Mouse (Mus musculus) G1E-ER4 (cell line): ENCODE data around the gene Rab31. TPM values are rescaled to one million over a fixed set of nuclear protein-coding genes. Genes with fewer than 3 reads are reported as not detected.

Source experiments
- GATA1 ChIP-seq: IDR thresholded peaks from one replicate; pipeline ENCODE4 v1.8.0; 2012; ENCODE audit warnings: low read length, inconsistent platforms
- polyA plus RNA-seq: library from polyadenylated mRNA; stranded (reverse); fragments of >175 nt; gene quantifications from 2 replicates; pipeline ENCODE4 v1.2.3, GENCODE M21; 2012

Gene Rab31
- polyA plus RNA-seq: 0.01 and 0.09 TPM in 2 replicates

DNA sequence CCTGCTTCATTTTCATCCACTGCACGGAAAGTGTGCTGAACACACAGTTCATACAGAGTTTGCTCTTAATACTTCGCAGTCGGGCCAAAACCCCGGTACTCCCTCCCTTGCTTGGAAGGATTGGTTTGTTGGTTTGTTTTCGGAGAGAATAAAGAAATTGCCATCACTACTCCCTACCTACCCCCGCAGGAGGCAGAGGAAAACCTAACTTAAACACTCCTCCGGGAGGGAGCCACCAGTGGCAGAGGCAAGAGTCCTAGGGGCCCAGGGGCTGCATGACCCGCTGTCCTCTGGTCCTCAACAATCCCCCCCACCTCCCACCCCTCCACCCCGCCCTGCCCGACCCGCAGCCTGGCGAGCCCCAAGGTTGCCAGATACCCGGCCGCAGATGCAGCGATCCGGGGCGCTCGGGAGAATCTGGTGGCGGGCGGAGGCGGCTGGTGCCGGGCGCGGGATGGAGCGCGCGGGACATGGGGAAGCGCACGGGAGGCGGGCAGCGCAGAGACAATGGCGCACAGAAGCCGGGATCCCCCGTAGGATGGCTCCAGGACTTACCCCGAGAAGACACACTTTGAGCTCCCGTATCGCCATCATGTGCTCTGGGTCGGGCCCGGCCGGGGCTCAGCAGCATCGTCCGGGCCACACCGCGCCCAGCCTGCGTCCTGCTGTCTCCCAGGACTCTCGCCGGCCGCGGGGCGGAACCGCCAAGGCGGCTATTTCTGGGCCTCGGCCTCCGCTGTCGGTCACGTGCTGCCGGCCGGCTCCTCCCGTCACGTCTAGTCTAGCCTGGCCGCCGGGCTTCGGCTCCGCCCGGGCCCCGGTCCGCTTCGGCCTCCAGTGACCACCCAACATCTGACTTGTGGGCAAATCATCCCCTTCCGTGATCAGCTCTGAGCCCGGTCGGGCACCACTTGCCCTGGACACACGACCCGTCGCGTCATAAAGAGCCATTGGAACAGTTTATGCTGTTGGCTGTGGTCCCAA lies at the start of gene Rab31:
Gene Rab31 (minus strand): TSS at position 802 of the 984 bp plus-strand sequence.
- no peak for TF ChIP-seq GATA1

DNA sequence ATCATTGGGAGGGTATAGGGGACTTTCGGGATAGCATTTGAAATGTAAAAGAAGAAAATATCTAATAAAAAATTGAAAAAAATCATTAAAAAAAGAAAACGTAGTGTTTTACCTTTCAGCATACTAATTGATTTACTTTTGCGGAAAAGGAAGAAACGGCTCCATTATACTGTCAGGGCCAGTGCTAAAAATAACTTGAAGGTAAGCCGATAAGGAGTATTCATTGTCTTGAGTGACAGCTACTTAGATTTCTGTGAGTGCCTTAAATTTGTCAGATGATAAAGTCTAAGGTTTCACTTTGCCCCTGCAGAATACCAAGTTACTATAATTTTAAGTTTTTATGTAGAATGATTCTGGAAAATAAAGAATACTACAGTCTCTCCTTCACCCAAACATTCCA lies 47.6 kb upstream of the Rab31 start:
- no peak for TF ChIP-seq GATA1

DNA sequence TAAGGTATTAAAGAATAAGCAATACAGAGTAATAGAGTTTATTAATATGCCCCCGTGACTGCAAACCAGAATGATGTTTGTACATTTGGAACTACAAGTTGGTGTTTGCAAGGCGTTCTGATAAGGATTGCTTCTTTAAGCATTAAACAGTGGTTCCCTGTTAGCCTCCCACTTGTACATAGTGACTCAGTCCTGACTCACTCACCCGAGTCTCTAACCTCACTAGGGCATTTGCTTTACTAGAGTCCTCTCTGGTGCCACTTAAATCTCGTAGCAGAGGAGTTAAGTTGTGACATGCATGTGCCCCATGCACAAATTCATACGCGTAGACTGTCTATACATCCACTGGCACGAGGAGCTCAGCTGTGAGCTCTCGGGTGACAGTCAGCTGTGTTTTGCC lies 41.2 kb upstream of the Rab31 start:
- no peak for TF ChIP-seq GATA1

DNA sequence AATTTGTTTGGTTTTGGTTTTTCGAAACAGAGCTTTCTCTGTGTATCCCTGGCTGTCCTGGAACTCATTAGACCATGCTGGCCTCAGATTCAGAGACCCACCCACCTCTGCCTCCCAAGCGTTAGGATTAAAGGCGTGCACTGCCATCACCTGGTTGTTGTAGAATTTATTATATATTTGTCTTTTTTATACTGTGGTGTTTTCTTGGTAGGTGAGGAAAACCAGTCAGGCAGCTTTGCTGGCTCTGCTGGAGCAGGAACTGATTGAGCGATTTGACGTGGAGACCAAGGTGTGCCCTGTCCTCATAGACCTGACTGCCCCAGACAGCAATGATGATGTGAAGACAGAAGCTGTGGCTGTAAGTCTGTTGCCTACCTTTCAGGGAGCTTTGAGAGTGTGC lies 38.5 kb upstream of the Rab31 start:
- TF ChIP-seq GATA1: no peak

DNA sequence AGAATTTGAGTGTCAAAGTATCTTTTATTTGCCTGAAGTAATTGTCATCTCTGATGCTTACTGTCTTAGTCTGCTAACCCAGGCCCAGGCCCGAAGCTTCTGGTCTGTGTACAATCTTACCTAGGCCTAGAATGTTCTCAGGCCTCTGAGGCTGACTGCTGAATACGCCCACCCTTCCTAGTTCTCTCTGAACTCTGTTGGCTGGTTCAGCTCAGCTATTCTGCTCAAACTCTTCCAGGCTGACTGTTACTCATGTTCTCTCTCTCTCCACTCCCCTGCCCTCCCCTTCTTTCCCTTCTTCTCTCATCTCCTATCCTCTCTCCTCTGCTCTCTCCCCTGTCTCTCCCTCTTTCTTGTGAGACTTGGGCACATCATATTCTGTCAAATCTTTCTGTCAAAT lies 33.9 kb upstream of the Rab31 start:
- TF ChIP-seq GATA1: no peak

DNA sequence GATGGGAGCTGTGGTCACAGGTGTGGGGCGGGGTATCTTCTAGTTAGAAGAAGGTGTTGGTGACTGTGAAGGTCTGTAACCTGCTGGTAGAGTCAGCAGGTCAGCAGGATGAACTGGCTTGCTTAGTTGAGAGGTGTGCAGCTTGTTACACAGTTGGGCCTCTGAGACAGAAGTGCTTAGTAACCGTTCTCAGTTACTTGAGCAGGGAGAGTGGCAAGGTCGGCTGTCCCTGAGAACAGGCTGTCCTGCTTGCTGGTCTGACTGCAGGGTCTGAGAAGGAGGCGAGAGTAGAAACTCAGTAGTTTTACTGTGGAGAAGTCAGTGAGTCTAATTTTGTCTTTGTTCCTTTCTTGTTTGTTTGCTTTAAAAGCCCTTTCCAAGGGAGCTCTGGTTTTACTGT lies 33.4 kb upstream of the Rab31 start:
- no peak for TF ChIP-seq GATA1

DNA sequence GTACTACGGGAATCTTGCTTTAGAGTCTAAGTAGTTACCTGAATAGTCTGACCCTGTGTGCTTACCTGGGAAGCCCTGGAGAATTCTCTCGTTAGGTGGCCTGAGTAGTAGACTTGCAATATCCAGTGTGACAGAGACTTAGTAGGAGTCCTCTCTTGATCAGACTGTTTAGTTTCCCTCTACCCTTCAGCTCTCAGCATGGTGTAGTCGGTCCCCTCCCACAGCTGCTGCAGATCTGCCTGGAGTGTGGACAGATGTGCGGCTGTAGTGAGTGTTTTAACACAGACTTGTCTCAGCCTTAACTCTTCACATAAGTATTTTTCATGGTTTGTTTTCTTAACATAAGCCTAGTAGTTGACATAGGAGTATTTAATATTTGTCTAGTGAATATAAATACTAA lies 29.5 kb upstream of the Rab31 start:
- TF ChIP-seq GATA1: no peak

DNA sequence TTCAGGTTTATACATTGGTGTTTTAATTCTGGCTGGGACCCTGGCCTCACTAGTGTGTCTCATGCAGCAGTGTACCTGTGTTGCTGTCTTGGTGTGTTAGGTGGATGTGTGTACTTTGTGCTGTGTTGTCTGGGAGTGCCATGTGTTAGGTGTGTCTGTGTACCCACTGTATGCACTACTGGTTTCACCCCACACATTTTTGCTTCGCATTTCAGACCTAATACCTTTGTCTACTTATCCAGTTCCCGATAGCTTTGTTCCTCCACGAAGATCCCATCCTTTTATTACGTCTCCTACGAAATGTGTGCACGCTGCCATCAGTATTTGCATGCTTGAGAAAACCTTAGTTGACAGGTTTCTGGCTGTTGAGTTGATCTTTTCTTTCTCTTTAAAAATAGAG lies 27.9 kb upstream of the Rab31 start:
- no peak for TF ChIP-seq GATA1

DNA sequence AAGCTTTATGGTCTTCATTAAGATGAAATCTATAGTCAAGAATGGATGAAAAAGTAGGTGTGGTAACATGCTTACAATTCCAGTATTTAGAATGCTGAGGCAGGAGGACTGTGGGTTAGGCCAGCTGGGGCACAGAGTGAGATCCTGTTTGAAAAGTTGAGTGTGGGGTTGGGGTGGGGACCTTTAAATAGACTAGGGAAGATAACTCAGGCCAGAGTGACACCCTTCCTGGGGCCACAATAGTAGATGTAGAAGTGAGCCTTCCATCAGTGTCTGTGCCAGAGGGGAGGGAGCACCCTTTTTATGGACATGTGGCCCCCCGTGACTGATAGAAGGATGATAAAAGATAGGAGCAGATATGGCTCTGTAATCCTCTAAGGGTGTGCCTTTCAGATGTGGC lies 26.8 kb upstream of the Rab31 start:
- no peak for TF ChIP-seq GATA1

DNA sequence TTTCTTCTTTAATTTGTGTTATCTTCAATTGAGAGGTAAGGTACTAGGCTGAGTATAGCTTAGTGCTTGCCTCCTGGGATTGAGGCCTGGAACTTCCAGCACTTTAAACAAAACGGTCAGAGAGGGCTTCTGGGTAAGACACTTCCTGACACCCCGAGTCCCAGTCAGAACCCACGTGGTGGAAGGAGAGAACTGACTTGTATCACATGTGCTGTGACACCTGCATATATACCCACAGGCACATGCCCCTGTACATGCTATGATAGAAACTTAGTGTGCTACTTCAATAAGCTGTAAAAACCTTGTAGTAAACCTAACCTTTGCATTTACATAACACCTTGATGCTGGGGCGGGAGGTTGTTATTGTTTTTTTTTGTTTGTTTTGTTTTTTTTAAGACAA lies 25.9 kb upstream of the Rab31 start:
- no peak for TF ChIP-seq GATA1

DNA sequence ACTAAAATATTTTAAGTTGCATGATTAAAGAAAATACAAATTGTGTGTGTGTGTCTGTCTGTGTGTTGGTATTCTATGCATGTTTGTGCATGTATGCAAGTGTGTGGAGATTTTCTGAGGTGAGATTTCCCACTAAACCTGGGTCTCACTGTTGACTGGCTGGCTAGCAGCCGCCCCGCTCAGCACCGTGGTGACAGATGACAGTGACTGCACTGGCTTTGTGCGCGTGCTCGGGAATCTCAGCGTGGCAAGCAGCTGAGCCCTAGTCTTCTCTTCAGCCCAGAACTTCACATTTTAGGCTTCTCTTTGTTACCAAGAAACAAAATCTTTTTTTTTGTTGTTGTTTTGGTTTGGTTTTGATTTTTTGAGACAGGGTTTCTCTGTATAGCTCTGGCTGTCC lies 23.5 kb upstream of the Rab31 start:
- no peak for TF ChIP-seq GATA1

DNA sequence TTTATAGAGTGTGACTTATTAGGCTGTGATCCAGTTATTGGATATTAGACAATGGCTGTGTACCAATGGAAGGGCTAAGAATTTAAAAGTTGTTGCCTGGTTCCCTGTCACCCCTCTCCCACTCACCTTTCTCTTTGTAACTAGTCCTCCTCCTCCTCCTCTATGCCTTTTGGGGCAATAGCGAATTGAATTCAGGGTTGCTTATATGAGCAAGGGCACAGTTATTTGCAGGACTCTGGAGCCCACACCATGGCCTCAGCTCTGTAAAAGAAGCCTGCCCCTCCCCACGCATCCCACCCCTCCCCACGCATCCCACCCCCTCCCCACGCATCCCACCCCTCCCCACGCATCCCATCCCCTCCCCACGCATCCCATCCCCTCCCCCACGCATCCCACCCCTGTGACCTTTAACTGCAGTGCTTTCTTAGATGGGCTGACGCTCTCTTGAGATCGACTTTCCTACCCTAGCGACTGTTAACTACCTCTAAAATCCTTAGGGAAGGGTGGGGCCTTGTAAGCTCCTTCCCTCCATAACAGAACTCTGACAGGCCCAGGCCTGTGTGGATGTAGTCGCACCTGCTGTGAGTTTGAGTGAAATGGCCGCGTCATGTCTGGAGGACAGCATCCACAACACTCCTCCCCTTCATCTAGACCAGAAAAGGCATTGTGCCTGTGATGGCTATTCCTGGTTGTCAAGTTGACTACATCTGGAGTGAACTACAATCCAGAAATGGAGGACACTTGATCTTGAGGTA lies 21.7 kb upstream of the Rab31 start:
- no peak for TF ChIP-seq GATA1

DNA sequence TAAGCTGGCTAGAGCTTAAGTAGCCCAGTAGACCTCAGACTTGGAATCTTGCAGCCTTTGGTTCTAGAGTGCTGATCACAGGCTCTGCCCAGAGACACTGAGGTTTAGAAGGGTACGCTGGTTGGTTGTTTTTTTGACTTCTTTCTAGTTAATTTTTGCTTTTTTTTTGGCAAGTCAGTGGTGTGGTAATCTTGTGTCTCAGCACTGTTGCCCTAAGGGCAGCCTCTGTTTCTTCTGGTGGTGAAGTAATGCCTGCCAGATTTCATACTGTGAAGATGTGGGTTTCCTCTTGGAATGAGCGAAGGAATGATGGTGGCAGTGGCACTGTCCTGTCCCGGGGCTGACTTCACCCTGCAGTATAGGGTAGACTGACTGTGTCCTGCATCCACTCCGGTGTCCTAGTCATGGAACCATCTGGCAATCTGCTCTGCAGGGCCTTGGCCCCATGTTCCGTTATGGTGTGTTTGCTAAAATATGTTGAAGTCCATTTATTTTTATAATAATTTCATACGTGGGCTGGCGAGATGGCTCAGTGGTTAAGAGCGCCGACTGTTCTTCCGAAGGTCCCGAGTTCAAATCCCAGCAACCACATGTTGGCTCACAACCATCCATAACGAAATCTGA lies 20.9 kb upstream of the Rab31 start:
- TF ChIP-seq GATA1: no peak

DNA sequence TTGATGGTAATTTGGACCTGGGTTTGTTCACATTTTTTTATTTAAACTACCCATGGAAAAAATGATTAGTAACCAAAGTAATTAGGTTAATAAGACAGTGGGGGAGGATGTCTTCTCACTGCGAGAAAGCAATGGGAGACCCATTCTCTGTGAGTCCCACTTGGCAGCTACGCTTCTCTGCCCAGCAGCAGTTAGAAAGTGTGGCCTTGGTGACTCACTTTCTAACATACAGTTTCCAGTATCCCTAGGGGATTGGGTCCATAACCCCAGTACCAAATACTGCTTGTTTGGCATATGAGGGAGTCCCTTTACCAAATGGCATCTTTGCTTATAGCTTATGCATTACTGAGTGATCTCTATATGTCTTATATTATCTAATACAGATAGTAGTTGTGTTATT lies 18.6 kb upstream of the Rab31 start:
- TF ChIP-seq GATA1: no peak

DNA sequence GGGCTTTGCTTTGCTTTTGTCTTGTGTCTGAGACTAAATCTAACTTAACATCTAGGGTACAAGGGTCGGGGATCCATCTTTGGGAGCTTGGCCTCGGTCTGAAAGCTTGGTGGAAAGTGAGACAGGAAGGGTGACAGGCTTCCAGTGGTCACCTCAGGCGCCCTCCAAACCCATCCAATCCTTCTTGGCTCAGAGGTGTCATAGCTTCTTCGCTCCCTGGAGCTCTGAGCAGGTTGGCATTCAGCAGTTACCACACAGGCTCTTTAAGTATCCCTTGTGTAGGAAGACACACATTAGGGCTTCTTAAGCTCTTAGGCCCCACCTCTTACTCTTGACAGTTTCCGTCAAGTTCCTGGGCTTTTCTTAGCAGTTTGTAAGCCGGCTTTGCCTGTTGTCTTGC lies 17.0 kb upstream of the Rab31 start:
- no peak for TF ChIP-seq GATA1
